Mouse (Mus musculus) limb, embryonic 13.5 days (tissue): ENCODE data around the gene Gm20388. TPM values are rescaled to one million over a fixed set of nuclear protein-coding genes. Genes with fewer than 3 reads are reported as not detected.

Source experiments
- ATAC-seq: fragments of 200-750 bp; cut with Nextera tagmentation; 2 replicates; pipeline ENCODE4 v1.8.0; 2017; ENCODE audit warnings: low read depth, moderate number of reproducible peaks, moderate TSS enrichment; ENCODE audit not compliant: low FRiP score
- H3K27ac ChIP-seq: fragments of 300-500 bp; sonication (generic); 2 replicates; pipeline ENCODE4 v1.5.1; 2015; ENCODE audit warnings: inconsistent platforms, mild to moderate bottlenecking, moderate library complexity
- H3K27me3 ChIP-seq: fragments of 300-500 bp; sonication (generic); 2 replicates; pipeline ENCODE4 v1.6.1; 2015; ENCODE audit warnings: mild to moderate bottlenecking, inconsistent platforms
- H3K36me3 ChIP-seq: fragments of 300-500 bp; sonication (generic); 2 replicates; pipeline ENCODE4 v1.6.1; 2015; ENCODE audit warnings: inconsistent platforms, mild to moderate bottlenecking, moderate library complexity
- H3K4me1 ChIP-seq: fragments of 300-500 bp; sonication (generic); 2 replicates; pipeline ENCODE4 v1.6.1; 2015; ENCODE audit warnings: inconsistent platforms
- H3K4me2 ChIP-seq: fragments of 300-500 bp; sonication (generic); replicated peaks from 2 replicates; pipeline ENCODE4 v1.6.1; 2015; ENCODE audit warnings: inconsistent platforms, mild to moderate bottlenecking, moderate library complexity
- H3K4me3 ChIP-seq: fragments of 300-500 bp; sonication (generic); 2 replicates; pipeline ENCODE4 v1.5.1; 2015; ENCODE audit warnings: moderate library complexity, mild to moderate bottlenecking, inconsistent platforms
- H3K9ac ChIP-seq: fragments of 300-500 bp; sonication (generic); 2 replicates; pipeline ENCODE4 v1.6.1; 2015; ENCODE audit warnings: mild to moderate bottlenecking, inconsistent platforms
- H3K9me3 ChIP-seq: fragments of 300-500 bp; sonication (generic); 2 replicates; pipeline ENCODE4 v1.6.1; 2016; ENCODE audit warnings: inconsistent platforms
- WGBS: fragments of 180-500 bp; shearing (Covaris S2); methylation state at CpG from one replicate; pipeline ENCODE4 v1.1.7; 2015; 5-methylcytosine and 5-hydroxymethylcytosine counted together
- polyA plus RNA-seq: library from polyadenylated mRNA; unstranded; fragments of >200 nt; fragmentation: Nextera tagmentation; extraction: Ambion mirVana; gene quantifications from 2 replicates; pipeline ENCODE4 v1.2.1, GENCODE M21; 2015

Gene Gm20388
- polyA plus RNA-seq, 1 experiment from 2014 or later = 7.1 TPM

- WGBS = 1% methylated on average over 57 of the region's 57 CpGs
- no peak for ATAC-seq
- peaks cover 99% of the 10 kb centered on the region for H3K27me3 ChIP-seq
- H3K9me3 ChIP-seq = no peaks in the 10 kb centered on the region
- no peak overlapping the region for H3K27ac ChIP-seq
- H3K4me2 ChIP-seq = peak overlapping the region; percentile 99
- peaks cover 36% of the 10 kb centered on the region for H3K4me1 ChIP-seq
- peak overlapping the region; percentile 56 for H3K4me3 ChIP-seq
- H3K9ac ChIP-seq = no peak overlapping the region
- H3K36me3 ChIP-seq = no peaks in the 10 kb centered on the region
Measured at GRCm38 (mm10) chr8:121082218-121083092, 1171.8 kb downstream of the Gm20388 start.

DNA sequence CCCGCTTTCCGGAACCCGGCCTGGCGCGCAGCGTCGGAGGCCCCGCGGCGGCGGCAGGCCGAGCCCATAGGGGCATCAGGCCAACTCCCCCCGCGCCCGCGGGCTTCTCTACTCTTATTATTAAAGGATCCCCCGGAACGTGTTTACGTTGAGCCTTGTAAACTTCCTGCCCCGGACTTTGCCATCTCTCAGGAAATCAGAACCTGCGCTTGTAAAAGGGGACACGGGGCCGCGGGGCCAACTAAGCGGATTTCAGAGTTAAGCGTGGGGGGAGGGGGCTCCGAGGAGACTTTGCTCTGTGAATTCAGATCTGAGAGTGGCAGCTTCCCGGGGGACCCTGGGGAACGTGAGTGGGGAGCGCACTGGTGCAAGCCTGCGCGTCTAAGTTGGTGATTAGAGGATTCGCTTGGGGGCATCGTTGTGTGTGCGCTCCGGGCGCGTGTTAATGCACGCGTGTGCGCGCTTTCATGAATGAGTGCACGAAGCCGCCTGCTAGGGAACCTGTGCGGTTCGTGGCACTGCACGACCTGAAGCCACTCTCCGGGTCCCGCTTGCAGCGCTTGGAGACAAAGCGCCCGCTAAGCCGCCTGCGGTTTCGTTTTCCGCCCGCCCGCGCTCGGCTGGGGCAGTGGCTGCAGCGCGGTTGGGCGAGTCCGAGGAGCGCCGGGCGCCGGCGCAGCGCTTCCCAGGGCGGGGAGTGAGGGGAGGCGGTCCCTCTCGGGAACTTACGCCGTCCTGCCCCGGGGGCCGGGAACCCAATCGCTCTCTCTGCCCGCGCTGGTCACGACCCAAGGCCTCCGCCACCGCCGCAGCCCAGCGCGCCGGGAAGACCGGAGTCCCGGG, 1172.7 kb downstream of the Gm20388 start:
- WGBS = under 1% methylated on average over 89 of the region's 89 CpGs
- no peak overlapping the region for H3K27ac ChIP-seq
- peak overlapping the region; percentile 99 for H3K4me2 ChIP-seq
- no peaks in the 10 kb centered on the region for H3K9me3 ChIP-seq
- peaks cover 36% of the 10 kb centered on the region for H3K4me1 ChIP-seq
- H3K4me3 ChIP-seq = peak overlapping the region; percentile 56
- ATAC-seq = peak; percentile 31; the same call in 1 of the 2 replicates
- peaks cover 99% of the 10 kb centered on the region for H3K27me3 ChIP-seq
- H3K36me3 ChIP-seq = no peaks in the 10 kb centered on the region
- H3K9ac ChIP-seq = peak overlapping the region; percentile 54

DNA sequence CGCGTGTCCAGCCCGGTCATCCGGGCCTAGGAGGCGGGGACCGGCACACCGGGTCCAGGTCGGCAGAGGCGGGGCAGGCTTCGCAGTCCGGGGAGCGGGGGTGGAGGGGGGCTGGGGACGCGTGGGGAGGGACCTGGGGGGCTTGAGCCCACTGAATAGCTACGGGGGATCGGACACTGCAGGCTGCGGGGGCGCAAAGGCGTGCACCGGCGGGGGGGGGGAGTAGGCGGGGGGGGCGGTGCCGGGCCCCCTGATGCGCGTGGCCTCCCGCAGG, 1173.2 kb downstream of the Gm20388 start:
- no peaks in the 10 kb centered on the region for H3K36me3 ChIP-seq
- peaks cover 99% of the 10 kb centered on the region for H3K27me3 ChIP-seq
- peak overlapping the region; percentile 63 for H3K9ac ChIP-seq
- H3K4me3 ChIP-seq = peak overlapping the region; percentile 56
- peak overlapping the region; percentile 99 for H3K4me2 ChIP-seq
- no peaks in the 10 kb centered on the region for H3K9me3 ChIP-seq
- WGBS = 2% methylated on average over 13 of the region's 27 CpGs
- H3K27ac ChIP-seq = no peak overlapping the region
- ATAC-seq = no peak
- peaks cover 36% of the 10 kb centered on the region for H3K4me1 ChIP-seq

DNA sequence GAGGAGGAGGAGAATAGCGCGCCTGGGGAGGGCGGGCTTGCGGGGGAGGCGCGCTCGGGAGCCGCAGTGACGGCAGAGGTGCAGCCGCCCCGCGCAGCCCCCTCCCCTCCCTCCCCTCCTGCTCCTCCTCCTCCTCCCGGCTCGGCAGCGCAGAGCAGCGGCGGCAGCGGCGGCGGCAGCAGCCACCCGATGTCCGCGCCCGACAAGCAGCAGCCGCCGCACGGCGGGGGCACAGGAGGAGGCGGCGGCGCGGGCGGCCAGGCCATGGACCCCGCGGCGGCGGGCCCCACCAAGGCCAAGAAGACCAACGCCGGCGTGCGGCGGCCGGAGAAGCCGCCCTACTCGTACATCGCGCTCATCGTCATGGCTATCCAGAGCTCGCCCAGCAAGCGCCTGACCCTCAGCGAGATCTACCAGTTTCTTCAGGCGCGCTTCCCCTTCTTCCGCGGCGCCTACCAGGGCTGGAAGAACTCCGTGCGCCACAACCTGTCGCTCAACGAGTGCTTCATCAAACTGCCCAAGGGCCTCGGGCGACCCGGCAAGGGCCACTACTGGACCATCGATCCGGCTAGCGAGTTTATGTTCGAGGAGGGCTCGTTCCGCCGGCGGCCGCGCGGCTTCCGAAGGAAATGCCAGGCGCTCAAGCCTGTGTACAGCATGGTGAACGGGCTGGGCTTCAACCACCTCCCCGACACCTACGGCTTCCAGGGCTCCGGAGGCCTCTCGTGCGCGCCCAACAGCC, 1173.7 kb downstream of the Gm20388 start, which contains the start of gene Foxf1:
TSS of gene Foxf1 (plus strand) at position 177 of the 742 bp plus-strand sequence.
- peak; percentile 9; the same call in 1 of the 2 replicates for ATAC-seq
- Histone ChIP-seq H3K27me3 (peaks cover 99% of the 10 kb centered on the region), H3K9me3 (no peaks in the 10 kb centered on the region), H3K4me3 (peak within 1 kb of the TSS; percentile 56), H3K27ac (no peak within 1 kb of the TSS), H3K9ac (peak within 1 kb of the TSS; percentile 63), H3K4me1 (peaks cover 40% of the 10 kb centered on the region), H3K4me2 (peak within 1 kb of the TSS; percentile 99), H3K36me3 (no peaks in the 10 kb centered on the region)
- under 1% methylated on average over 48 of the region's 83 CpGs for WGBS

DNA sequence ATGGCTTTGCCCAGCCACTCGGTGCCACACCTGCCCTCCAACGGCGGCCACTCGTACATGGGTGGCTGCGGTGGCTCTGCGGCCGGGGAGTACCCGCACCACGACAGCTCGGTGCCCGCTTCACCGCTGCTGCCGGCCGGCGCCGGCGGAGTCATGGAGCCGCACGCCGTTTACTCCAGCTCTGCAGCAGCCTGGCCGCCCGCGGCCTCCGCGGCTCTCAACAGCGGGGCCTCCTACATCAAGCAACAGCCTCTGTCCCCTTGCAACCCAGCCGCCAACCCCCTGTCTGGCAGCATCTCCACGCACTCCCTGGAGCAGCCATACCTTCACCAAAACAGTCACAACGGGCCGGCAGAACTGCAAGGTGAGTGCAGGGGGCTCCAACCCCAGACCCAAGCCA, 1174.4 kb downstream of the Gm20388 start:
- Histone ChIP-seq H3K4me3 (peak overlapping the region; percentile 56), H3K27ac (no peak overlapping the region), H3K27me3 (peaks cover 99% of the 10 kb centered on the region), H3K36me3 (no peaks in the 10 kb centered on the region), H3K4me2 (peak overlapping the region; percentile 99), H3K9me3 (no peaks in the 10 kb centered on the region), H3K4me1 (peaks cover 42% of the 10 kb centered on the region), H3K9ac (no peak overlapping the region; the same call in 1 of the 2 replicates)
- 1% methylated on average over 26 of the region's 30 CpGs for WGBS
- no peak for ATAC-seq

DNA sequence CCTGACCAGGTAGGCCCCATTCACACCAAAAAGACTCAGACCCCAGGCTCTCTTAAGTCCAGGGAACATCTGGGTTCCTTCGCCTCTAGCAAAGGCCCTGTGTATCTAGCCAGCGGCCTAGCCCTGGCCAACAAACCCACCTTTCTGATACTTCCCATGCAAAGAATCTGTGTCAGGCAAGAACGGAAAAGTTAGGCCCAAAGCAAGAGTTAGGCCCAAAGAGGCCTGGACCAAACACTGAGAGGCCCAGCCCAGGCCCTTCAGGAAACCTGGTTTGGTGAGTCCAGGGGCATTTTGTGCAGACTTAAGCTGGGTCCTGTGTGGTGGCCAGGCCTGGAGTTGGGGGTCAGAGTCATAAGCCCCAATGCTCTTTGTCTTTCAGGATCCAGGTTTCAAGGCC, 1174.9 kb downstream of the Gm20388 start:
- Histone ChIP-seq H3K4me1 (peaks cover 39% of the 10 kb centered on the region), H3K27ac (no peak overlapping the region), H3K4me2 (no peak overlapping the region), H3K36me3 (no peaks in the 10 kb centered on the region), H3K9ac (no peak overlapping the region), H3K9me3 (no peaks in the 10 kb centered on the region), H3K4me3 (no peak overlapping the region), H3K27me3 (peaks cover 99% of the 10 kb centered on the region)
- no peak for ATAC-seq
- 50% methylated on average over 3 of the region's 3 CpGs for WGBS

- Histone ChIP-seq H3K9me3 (no peaks in the 10 kb centered on the region), H3K4me3 (no peak overlapping the region), H3K4me2 (no peak overlapping the region), H3K4me1 (peaks cover 33% of the 10 kb centered on the region), H3K27me3 (peaks cover 99% of the 10 kb centered on the region), H3K27ac (no peak overlapping the region), H3K9ac (no peak overlapping the region), H3K36me3 (no peaks in the 10 kb centered on the region)
- no peak for ATAC-seq
- WGBS = 24% methylated on average over 19 of the region's 19 CpGs
Measured at GRCm38 (mm10) chr8:121086004-121086900, 1175.6 kb downstream of the Gm20388 start.

- 5% methylated on average over 8 of the region's 8 CpGs for WGBS
- Histone ChIP-seq H3K27me3 (peaks cover 99% of the 10 kb centered on the region), H3K36me3 (no peaks in the 10 kb centered on the region), H3K4me1 (peaks cover 24% of the 10 kb centered on the region), H3K27ac (no peak overlapping the region), H3K9ac (no peak overlapping the region), H3K4me3 (no peak overlapping the region), H3K4me2 (no peak overlapping the region), H3K9me3 (no peaks in the 10 kb centered on the region)
- ATAC-seq = no peak
Measured at GRCm38 (mm10) chr8:121088281-121088680, 1177.6 kb downstream of the Gm20388 start.

DNA sequence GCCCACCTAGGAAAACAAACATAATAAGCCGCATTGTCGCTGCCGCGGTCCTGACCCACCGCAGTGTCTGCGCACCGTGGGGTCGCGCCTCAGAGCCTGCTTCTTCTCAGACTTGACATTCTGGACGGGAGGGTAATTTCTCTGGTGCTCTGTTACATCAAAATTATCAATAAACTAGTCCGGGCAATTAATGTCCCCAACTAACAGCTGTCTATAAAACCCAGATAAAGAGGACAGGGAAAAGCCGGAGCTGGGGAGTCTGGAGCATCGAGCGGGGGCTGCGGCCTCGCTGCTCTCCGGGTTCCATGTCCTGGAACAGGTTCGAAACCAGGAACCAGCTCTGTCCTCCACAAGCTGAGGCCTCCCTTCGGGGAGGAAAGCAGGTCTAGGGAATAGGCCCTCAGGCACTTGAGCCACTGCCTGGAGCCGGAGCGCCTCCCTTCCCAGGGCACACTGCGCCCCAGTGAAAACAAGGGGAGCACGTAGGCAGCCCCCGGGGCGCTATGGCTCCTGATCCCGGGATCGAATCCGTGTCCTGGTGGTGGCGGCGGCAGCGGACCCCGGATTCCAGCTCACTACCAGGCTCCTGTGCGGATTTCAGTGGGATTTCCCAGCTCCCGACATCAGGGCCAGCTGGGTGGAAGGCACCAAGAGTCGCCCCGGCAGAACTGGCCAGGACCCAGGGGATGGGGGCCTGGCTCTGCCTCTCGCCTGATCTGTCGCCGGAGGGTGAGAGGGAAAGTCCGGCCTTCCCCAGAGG, 1178.4 kb downstream of the Gm20388 start:
- Histone ChIP-seq H3K36me3 (no peaks in the 10 kb centered on the region), H3K27ac (no peak overlapping the region), H3K4me1 (peaks cover 16% of the 10 kb centered on the region), H3K4me2 (no peak overlapping the region), H3K9ac (no peak overlapping the region), H3K9me3 (no peaks in the 10 kb centered on the region), H3K27me3 (peaks cover 99% of the 10 kb centered on the region), H3K4me3 (no peak overlapping the region)
- ATAC-seq = no peak
- 3% methylated on average over 39 of the region's 40 CpGs for WGBS

DNA sequence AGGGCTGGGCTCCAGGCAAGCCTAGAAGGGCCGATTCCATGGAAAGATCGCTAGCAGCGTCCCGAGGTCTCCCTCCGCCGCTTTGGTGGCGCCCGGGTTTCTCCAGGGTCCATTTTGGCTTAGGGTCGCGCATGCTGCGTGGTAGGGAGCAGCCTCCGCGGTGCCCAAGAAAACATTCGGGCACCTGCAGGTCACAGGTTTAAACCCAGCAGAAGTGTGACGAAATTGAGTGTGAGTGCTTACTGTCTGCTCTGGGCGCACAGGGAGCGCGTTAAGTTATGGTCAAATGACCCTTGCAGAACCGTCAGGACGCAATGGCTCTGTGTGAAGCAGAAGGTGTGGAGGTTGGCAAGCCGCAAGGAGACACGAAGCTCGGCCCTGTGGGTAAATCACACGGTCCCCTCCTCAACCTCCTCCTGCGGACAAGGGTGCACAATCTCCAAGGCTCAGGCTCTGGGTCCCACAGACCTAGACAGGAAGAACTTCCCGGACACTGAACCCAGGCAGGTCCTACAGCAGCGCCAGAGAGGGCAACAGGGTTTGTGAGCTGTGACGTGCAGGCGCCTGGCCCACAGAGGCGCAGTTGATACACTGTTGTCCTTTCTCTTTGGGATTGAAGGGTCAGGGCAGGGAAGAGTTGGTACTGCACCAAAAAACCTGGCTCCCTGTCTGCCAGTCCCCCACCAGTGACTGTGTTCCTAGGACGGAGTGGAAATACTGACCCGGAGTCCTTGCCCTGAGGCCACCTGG, 1179.2 kb downstream of the Gm20388 start:
- Histone ChIP-seq H3K27me3 (peaks cover 97% of the 10 kb centered on the region), H3K4me2 (no peak overlapping the region), H3K9ac (no peak overlapping the region), H3K4me3 (no peak overlapping the region), H3K9me3 (no peaks in the 10 kb centered on the region), H3K27ac (no peak overlapping the region), H3K4me1 (peaks cover 8% of the 10 kb centered on the region), H3K36me3 (no peaks in the 10 kb centered on the region)
- ATAC-seq = no peak
- 6% methylated on average over 32 of the region's 32 CpGs for WGBS
